Mouse (Mus musculus) spleen, postnatal 36 days (tissue): ENCODE results near the gene Syn3.

ENCODE experiments used
- DNase-seq, 2 experiments: peaks; one replicate each; pipeline ENCODE4 v3.0.0; 2022; ENCODE audit warnings: low spot score in 2 of 2, mixed read lengths in 1 of 2

The Syn3 gene

GRCm38 (mm10) chr10:86339121-86339520, 159.6 kb downstream of the Syn3 start:
- DNase-seq: no peak

- DNase-seq: no peak
Observed at GRCm38 (mm10) chr10:86338121-86338715, 160.5 kb downstream of the Syn3 start.

- DNase-seq: no peak
Observed at GRCm38 (mm10) chr10:86337239-86337638, 161.5 kb downstream of the Syn3 start.

- no peak for DNase-seq
Observed at GRCm38 (mm10) chr10:86336506-86336905, 162.2 kb downstream of the Syn3 start.

GRCm38 (mm10) chr10:86334581-86334980, 164.1 kb downstream of the Syn3 start:
- no peak for DNase-seq

GRCm38 (mm10) chr10:86332942-86333341, 165.8 kb downstream of the Syn3 start:
- DNase-seq: no peak

GRCm38 (mm10) chr10:86331681-86332281, 166.9 kb downstream of the Syn3 start:
- DNase-seq: no peak

GRCm38 (mm10) chr10:86330993-86331680, 167.6 kb downstream of the Syn3 start:
- no peak for DNase-seq

GRCm38 (mm10) chr10:86329241-86329882, 169.3 kb downstream of the Syn3 start:
- no peak for DNase-seq

- no peak for DNase-seq
Observed at GRCm38 (mm10) chr10:86328691-86329090, 170.0 kb downstream of the Syn3 start.

GRCm38 (mm10) chr10:86328143-86328542, 170.6 kb downstream of the Syn3 start:
- DNase-seq: no peak

- DNase-seq: no peak
Observed at GRCm38 (mm10) chr10:86325272-86325671, 173.4 kb downstream of the Syn3 start.

GRCm38 (mm10) chr10:86323275-86323994, 175.3 kb downstream of the Syn3 start:
- DNase-seq: no peak

GRCm38 (mm10) chr10:86322006-86322405, 176.7 kb downstream of the Syn3 start:
- DNase-seq: no peak

GRCm38 (mm10) chr10:86321194-86321593, 177.5 kb downstream of the Syn3 start:
- DNase-seq: no peak

- DNase-seq: no peak
Observed at GRCm38 (mm10) chr10:86320204-86320603, 178.5 kb downstream of the Syn3 start.

- DNase-seq: no peak
Observed at GRCm38 (mm10) chr10:86319526-86319925, 179.2 kb downstream of the Syn3 start.

GRCm38 (mm10) chr10:86318552-86319140, 180.1 kb downstream of the Syn3 start:
- no peak for DNase-seq

GRCm38 (mm10) chr10:86317633-86318032, 181.1 kb downstream of the Syn3 start:
- DNase-seq: no peak

- no peak for DNase-seq
Observed at GRCm38 (mm10) chr10:86315513-86315912, 183.2 kb downstream of the Syn3 start.

GRCm38 (mm10) chr10:86313448-86313847, 185.2 kb downstream of the Syn3 start:
- no peak for DNase-seq

- DNase-seq: no peak
Observed at GRCm38 (mm10) chr10:86312976-86313375, 185.7 kb downstream of the Syn3 start.
